Mouse (Mus musculus) layer of hippocampus, adult 18-20 months (tissue): ENCODE measurements around the gene 2610044O15Rik8. TPM values are rescaled to one million over a fixed set of nuclear protein-coding genes. Genes with fewer than 3 reads are reported as not detected.

Source experiments
- DNase-seq, 2 experiments: peaks; one replicate each; pipeline ENCODE4 v3.0.0; 2022; ENCODE audit warnings: low spot score in 2 of 2
- long read RNA-seq: library from polyadenylated mRNA; stranded (forward); transcript quantifications from one replicate; pipeline ENCODE4 v2.0.0, GENCODE M21; 2021
- total RNA-seq, 2 experiments: library from RNA; stranded (reverse); gene quantifications; 2 replicates each; pipeline ENCODE4 v1.2.3; 2021

2610044O15Rik8 gene
- total RNA-seq, result 10 to 100 TPM; 23.0 to 24.3 TPM
- long read RNA-seq, transcript 2610044O15Rik8-202 (4 exons, 2,337 nt), result major isoform, 10 of 27 reads
- long read RNA-seq, partial matches to known transcripts, result 1 of 27 reads
- long read RNA-seq, other reads (novel, unspliced or antisense), result 13 of 27 reads

GRCm38 (mm10) chr8:129234027-129234733 lies at the start of gene 2610044O15Rik8:
TSS of gene 2610044O15Rik8 (minus strand) at chr8:129234406.
- DNase-seq, result peak; percentile 88 to 94

- DNase-seq, result no peak
These were observed 31.7 kb upstream of the 2610044O15Rik8 start for GRCm38 (mm10) chr8:129265918-129266317.

GRCm38 (mm10) chr8:129264296-129264695 lies 30.1 kb upstream of the 2610044O15Rik8 start:
- no peak for DNase-seq

- peak; percentile 81 to 90 for DNase-seq
These were observed 29.2 kb upstream of the 2610044O15Rik8 start for GRCm38 (mm10) chr8:129263211-129263927.

GRCm38 (mm10) chr8:129233664-129234026 lies 561 bp downstream of the 2610044O15Rik8 start:
- DNase-seq, result no peak

Other genes starting within 250 kb of the 2610044O15Rik8 start
- gene Ccdc7a, start 168.9 kb downstream of the 2610044O15Rik8 start, total RNA-seq, result not detected
- gene Ccdc7b, start 167.3 kb downstream of the 2610044O15Rik8 start, total RNA-seq, result not detected
- not detected for gene Gm10999, start 102.7 kb downstream of the 2610044O15Rik8 start, total RNA-seq